Mouse (Mus musculus) kidney, postnatal 36 days (tissue): ENCODE measurements around the gene Ubxn2a.
"Not testable (repeated sequence)": the region's sequence is repeated elsewhere in the genome, so short reads cannot be mapped to it uniquely, and the experiment has no call there.

Experiments
- DNase-seq, 2 experiments: peaks; one replicate each; pipeline ENCODE4 v3.0.0; 2021 to 2022; ENCODE audit warnings: mixed read lengths in 2 of 2

Ubxn2a gene

DNA sequence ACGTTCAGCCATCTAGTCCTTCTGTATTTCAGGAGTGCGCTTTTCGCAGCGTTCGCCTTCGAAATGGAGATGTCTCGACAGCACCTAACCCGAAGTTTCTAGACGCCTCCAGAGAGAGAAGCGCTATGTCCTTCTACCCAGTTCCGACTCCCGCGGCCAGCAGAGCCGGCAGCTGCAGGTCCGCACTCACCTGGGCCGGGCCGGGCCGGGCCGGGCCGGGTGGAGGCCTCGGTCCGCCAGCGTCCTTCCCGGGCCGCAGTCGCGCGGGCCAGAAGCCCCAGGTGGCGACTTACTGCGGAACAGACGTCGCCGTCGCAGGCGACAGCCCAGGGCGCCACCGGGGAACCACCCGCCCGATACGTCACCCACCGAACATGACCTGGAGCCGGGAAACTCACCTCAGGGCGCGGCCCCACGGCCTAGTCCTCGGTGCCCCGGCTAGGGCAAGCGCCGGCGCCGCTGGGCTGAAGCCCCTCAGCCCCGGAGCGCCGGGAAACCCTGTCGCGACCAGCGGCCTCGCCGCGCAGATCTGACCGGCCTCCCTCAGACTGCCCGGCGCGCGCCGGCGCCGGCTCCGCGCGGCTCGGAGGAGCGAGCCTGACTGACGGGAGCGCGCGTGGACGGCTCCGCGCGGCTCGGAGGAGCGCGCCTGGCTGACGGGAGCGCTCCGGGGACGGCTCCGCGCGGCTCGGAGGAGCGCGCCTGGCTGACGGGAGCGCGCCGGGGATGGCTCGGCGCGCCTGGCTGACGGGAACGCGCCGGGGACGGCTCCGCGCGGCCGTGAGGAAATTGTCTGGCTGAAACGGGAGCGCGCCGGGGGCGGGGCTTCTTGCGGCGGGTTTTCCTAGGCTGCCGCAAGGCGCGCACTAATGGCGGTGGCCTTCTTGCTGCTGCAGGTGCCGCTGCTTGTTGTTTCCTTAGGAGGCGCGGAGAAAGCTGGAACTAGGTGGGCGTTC lies at the start of gene Ubxn2a:
TSS of gene Ubxn2a (minus strand) at position 755 of the 956 bp plus-strand sequence.
- peak; percentile 96 to 99 for DNase-seq

DNA sequence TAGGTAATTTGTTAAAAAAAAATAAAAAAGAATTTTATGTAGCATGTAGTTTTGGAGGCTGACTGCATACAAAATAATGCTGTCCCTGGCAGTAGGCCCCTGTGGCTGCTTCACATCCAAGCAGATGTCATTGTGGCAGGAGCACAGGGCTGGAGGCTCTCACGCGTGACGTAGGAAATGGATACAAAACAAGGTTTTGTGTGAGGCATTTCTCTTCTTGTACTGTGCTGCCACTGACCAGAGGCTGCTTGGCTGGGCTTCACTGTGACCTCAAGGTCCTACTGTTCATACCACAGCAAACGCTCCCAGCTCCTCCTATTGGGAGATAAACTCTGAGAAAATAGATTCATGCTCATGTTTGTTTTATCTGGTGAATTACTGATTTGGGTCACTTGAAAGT lies 45.7 kb upstream of the Ubxn2a start:
- peak in 1 of 2 experiments; percentile 2 for DNase-seq

DNA sequence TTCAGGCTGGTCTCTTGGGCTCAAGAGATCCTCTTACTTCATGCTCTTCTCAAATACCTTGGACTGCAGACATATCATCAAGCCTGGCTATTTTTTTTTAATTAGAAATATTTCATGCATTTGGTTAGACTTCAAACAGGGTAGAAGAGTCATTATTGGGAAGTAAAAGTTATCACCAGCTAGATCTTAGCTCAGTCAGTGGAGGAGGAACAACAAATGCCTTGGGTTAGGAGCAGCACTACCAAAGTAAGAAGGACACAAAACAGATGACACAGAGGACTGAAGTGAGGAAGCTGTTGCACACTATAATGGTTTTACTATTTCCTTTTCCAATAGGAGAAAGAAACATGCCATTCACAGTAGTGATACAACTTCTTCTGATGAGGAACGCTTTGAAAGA lies 44.8 kb upstream of the Ubxn2a start:
- no peak for DNase-seq

DNA sequence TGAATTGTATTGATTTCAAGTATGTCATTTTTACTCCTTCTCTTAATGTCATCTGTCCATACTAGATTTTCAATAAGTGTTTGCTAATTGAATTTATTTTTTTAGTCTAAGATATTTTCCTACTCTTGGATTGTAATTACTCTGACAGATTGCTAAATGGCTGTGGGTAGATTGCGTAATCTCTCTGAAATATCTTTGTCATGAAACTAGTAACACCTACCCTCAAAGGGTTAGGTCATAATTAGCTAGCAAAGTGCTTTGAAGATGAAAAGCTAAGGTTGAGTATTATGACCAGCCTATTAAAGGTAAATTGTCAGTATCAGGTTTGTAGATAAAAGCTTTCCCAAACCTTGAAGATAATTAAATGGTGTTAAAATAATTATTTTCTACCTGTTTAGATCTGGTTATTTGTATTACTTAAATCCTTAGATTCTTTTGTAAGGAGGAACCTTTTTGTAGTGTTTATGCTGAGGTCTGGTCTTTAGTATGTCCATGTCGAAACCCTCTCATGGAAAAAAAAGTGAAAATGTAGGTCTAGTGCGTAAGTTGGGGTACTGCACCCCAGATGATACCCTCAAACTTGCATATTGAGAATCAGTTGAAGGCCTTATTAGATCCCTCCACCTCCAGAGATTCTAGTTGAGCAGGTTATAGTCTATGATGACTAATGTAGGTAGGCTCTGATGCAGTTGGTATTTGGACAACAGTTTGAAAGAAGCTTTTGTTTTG lies 23.5 kb upstream of the Ubxn2a start:
- DNase-seq = no peak

DNA sequence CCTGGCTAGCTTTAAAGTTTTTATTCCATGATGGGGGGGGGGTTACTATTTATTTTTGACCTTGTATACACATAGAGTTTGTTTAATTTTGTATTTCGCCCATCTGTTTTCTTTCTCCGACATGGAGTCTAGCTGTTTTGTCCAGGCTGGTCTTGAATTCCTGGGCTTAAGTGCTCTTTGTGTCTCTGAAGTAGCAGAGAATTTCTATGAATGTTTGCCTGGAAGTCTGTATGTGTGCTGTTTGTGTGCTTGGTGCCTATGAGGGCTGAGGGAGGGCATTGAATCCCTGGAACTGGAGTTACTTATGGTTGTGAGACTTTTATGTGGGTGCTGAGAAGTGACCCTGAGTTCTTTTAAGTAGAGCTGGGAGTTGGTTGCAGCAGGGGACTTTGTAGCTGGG lies 20.7 kb upstream of the Ubxn2a start:
- DNase-seq = no peak

DNA sequence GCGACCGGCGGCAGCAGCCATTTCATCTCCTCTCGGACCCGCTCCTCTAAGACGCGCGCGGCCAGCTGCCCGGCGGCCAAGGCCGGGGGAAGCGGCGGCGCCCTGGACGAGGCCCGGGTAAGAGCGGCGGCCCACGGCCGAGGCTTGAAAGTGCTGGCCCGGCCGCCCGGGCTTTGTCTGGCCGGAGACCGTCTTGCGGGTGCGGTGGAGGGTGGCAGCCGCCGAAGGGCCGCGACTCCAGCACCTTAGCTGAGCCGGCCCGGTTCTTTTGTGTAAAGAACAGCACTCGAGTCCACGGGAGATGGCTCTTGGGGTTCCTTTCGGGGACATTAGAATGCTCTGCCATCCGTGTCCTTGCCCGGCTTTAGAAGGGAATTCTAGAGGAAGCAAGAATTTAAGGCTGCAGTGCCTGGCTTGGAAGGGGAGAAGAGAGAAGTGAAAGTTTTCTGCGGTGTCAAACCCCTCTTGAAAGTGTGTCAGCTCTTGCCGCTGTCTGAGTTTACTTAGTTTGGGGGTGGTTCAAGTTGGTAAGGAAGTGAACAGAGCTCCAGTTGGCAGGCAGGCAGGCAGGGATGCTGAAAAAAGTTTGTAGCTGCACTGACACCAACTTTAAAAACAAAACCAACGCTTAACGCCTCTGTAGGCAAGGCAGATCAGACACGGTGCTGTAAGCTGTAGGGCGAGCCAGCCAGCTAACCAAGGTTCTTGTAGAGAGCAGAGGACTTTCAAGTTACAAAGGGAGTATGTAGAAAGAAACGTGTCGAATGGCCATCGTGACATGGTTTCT lies 10.5 kb upstream of the Ubxn2a start:
- DNase-seq = peak; percentile 61 to 68

DNA sequence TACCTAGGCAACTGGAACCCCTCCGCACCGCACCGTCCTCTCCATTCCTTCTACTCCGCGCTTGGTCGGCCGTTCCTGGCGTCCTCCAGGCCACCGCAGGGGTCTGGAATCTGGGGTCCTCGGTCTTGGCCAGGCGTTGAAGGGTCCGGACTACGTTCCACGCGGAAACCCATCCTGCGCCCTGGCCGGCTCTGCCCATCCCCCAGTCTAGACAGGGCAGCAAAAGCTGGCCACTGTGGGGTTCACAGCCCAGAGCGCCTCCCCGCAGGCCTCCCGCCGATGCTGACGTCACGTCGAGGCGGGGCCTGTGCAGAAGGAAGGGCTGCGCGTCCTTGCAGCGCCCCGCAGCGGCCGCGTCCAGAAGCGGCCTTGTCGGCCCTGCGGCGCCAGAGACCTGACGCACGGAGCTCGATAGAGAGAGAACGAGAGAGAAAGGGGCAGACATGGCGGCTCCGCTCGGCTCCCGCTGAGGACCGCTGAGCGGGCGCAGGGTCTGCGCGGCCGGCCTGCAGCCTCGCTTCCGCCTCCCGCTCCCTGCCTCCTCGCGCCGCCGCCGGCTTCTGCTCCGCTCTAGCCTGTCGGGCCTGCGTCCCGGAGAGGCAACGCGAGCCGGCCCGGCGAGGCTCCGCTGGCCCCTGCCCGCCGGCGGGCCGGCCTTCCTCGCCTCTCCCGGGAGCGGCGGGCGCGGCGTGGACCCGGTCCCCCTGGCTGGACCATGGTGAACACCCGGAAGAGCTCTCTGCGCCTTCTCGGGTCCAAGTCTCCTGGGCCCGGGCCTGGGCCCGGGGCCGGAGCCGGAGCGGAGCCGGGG lies 9.7 kb upstream of the Ubxn2a start, which contains the start of gene Atad2b:
TSS of gene Atad2b (plus strand) at position 360 of the 811 bp plus-strand sequence.
- DNase-seq = peak; percentile 95 to 99

DNA sequence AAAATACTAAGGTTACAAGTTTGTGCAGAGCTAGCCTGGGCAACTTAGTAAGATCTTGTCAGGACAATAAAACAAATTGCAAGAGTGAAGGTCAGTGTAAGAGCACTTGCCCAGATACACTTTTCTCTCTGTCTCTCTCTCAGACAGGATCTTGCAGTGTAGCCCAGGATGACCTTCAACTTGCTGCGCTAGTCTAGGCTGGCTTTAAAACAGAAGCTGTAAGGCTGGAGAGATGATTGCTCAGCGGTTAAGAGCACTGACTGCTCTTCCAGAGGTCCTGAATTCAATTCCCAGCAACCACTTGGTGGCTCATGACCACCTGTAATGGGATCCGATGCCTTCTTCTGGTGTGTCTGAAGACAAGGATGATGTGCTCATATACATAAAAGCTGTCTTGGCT lies 7.4 kb upstream of the Ubxn2a start:
- no peak for DNase-seq

DNA sequence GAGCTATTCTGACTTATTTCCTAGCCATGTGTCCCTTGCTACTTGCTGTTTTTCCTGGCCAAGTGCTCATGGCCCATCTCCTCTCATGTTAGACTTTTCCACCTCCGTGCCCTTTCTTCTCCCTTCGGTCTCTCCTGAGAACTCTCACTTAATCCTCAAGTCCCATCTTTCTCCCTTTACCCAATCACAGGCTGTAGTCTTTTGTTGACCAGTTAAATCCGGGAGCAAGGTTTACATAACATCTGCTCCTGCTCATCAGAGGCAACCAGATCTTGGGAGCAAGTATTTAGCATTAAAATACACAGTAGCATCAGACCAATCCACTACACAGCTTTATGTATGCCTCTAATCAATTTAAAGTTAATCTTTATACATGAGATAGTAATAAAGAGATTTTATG lies 6.9 kb upstream of the Ubxn2a start:
- no peak for DNase-seq

DNA sequence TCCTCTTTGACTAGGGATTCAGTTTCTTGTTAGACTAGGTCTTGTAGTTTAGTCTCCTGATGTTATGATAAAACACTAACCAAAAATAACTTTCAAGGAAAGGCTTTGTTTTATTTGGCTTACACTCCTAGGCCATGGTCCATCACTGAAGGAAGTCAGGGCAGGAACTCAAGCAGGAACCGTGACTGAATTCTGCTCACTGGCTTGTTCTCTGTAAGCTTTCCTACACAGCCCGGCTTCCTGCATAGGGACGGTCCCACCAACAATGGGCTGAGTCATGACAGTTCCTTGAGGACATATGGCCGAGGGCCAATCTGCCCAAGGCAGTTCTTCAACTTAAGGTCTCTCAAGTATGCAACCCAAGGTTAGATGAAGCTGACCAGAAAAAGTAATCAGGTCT lies 4.2 kb upstream of the Ubxn2a start:
- peak; percentile 59 to 63 for DNase-seq

DNA sequence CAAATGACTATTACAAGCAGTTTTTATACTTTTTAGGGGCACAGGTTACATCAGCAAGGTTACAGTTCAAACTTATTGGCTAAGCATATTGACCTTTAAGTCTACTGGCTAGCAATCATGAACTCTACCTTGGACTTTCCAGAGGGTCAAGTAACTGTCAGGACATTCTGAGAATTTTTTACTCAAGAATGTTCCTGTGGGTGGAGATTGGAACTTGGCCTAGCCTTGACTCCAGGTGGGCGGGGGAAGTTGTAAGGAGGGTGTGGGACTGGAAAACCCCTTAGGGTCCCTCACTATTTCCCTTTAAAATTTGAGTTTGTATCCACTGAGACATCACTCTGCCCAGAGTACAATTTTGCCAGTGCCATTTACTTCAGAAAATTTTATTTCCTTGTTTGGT lies 3.0 kb upstream of the Ubxn2a start:
- peak; percentile 42 to 54 for DNase-seq

DNA sequence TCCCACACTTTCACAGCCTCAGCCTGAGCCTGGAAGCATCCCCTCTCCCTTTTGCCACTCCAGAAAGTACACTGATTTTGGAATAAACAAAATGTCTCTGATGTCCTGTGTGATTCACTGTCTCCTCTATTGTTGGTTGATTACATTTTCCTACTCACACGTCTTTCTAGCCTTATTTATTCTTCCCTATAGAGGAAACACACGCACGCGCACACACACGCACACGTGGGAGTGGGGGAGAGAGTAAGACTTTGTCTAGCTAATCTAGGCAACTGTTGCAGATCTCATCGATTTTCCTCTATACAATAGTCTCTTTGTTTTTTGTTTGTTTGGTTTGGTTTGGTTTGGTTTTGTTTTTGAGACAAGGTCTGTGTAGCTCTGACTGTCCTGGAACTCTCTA lies 886 bp upstream of the Ubxn2a start:
- no peak for DNase-seq

DNA sequence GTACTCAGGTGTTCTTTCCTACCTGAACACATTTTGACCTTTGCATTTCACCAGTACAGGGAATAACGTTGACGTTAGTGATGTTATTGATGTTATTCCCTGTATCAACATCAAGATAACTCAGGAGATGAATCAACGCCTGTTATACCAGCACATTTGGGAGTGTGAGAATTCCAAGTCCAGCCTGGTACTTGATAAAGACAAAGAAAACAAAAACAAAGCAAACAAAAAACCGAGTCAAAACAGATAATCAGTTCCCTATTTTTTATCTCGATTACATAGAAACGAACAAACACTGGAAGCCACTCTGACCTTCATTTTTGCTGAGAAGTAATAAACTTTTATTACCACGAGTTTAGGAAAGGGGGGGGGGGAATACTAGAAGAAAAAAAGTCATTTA lies 1.0 kb downstream of the Ubxn2a start:
- DNase-seq = no peak

DNA sequence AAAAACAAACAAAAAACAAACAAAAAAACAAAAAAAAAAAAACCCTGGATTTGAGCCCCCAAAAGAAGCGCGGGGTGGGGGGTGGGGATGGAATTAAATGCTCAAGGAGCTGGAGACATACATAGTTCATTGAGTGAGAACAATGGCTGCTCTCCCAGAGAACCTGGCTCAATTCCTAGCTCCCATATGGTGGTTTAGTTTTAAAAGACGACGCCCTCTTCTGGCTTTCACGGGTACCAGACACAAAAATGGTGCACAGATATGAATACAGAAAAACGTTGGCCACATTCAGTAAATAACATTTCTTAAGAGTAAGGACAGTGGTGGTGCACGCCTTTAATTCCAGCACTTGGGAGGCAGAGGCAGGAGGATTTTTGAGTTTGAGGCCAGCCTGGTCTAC lies 1.6 kb downstream of the Ubxn2a start:
- no peak for DNase-seq

DNA sequence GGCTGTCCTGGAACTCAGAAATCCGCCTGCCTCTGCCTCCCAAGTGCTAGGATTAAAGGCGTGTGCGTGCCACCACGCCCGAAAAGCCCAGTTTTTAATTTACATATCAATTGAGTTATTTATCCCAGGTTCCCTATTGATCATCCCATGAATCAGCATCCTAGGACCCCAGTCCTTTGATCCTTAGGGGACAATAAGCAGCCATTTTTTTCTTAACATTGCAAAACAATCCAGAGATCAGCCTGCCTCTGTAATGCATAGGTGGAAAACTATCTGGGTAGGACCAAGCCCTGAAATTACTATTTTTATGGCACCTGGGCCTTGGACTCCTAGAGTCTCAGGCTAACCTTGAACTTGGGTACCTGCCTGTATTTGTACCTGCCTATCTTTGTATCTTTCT lies 9.5 kb downstream of the Ubxn2a start:
- no peak for DNase-seq

DNA sequence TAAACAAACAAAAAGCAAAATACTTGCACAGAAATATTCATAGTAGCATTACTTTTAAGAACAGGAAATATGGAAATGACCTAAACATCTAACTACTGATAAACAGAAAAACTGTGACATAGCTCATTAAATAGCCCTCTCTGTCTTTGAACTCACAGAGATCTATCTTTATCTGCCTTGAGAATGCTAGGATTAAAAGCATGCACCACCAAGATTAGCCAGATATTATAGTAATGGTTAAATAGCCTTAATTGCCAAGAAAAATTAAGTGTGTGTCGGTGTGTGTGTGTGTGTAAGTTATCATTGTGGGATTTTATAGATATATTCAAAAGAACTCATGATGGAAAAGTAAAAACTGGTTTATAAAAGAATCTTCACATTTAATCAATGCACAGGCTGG lies 17.6 kb downstream of the Ubxn2a start:
- DNase-seq = no peak

DNA sequence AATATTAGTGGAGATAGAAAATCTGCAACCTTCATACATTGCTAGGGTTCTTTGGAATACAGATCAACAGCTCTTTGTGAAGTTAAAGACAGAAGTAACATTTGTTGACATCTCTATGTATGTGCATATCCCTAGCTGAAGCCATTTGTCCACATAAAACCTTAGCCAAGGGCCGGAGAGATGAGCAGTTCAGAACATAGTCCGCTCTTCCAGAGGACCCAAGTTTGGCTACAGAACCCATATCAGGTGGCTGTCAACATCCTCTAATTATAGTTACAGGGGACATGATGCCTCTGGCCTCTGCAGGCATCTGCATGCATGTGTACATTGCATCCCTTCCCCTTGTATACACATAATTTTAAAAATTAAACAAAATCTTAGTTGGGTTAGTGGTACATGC lies 18.3 kb downstream of the Ubxn2a start:
- no peak for DNase-seq

DNA sequence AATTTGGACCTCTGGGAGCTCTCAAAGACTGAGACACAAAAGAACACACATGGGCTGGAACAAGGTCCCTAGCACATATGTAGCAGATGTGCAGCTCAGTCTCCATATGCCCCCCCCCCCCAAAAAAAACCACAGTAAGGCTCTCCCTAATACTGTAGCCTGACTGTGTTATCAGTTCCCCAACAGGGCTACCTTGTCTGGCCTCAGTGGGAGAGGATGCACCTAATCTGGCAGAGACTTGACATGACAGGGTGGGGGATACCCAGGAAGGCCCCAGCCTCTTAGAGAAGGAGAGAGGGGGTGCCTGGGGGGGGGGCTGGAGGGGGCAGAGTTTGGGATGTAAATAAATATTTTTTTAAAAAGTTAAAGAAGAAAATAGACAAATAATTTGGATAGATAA lies 18.8 kb downstream of the Ubxn2a start:
- no peak for DNase-seq

DNA sequence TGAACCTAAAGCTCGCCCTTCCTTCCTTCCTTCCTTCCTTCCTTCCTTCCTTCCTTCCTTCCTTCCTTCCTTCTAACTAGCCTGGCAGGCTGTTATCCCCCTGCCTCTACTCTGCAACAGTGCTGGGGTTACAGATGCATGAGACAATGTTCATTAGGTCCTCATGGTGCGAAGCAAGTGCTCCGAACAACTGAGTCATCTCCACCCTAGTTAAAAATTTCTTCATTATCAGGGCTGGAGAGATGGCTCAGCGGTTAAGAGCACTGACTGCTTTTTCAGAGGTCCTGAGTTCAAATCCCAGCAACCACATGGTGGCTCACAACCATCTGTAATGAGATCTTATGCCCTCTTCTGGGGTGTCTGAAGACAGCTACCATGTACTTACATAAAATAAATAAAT lies 20.9 kb downstream of the Ubxn2a start:
- DNase-seq = not testable (repeated sequence)

DNA sequence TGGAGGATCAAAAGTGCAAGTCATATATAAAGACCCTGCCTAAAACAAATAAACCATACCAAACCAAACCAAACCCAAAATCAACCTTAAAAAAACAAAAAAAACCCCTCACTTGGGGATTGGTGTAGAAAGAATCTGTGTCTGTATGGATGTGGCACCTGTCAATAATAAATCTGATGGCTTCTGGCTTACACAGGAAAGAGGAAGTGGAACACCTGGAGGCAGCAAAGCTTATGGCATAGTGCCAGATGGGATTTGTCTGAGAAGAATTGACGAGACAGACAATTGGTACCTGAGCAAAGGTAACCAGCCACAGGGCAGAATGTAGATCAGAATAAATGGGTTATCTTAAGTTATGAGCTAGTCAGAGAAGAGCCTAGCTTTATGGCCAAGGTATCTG lies 22.4 kb downstream of the Ubxn2a start:
- DNase-seq = no peak

DNA sequence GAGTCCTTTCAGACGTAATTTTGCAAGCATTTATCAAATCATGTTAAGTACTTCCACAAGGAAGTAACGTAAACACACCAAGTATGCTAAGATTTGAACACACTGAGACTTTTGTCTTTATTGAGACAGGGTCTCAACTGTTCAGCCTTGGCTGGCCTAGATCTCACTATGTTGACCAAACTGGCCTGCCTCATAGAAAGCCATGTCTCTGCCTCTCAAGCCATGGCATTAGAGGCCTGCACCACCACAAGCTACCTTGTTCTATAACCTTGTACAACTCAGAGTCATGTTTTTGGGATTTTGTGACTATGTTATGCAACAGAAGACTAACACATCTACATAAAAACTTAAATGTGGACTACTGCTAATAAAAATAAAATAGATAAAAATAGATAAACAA lies 25.4 kb downstream of the Ubxn2a start:
- DNase-seq = no peak

DNA sequence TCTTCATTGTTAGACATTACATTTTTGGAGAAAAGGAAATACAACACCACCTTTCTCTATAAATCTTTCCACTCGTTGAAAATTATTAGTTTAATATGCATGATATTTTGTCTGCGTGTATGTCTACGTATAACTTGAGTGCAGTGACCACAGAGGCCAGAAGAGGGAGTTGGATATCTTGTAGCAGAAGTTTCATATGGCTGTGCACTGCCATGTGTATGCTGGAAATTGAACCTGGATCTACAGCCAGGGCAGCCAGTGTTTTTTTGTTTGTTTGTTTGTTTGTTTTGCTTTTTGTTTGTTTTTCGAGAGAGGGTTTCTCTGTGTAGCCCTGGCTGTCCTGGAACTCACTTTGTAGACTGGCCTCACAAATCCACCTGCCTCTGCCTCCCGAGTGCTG lies 28.5 kb downstream of the Ubxn2a start:
- DNase-seq = peak; percentile 27 to 69
